Mouse (Mus musculus) CD4-positive helper T cell, adult 2 months (primary cell): ENCODE data around the gene Hmga2.
"Not testable (repeated sequence)": the region's sequence is repeated elsewhere in the genome, so short reads cannot be mapped to it uniquely, and the experiment has no call there.

ENCODE experiments used
- DNase-seq: peaks from one replicate; pipeline ENCODE4 v3.0.0-alpha.2; 2012; ENCODE audit warnings: low read depth, missing footprints, low spot score

The Hmga2 gene

DNA sequence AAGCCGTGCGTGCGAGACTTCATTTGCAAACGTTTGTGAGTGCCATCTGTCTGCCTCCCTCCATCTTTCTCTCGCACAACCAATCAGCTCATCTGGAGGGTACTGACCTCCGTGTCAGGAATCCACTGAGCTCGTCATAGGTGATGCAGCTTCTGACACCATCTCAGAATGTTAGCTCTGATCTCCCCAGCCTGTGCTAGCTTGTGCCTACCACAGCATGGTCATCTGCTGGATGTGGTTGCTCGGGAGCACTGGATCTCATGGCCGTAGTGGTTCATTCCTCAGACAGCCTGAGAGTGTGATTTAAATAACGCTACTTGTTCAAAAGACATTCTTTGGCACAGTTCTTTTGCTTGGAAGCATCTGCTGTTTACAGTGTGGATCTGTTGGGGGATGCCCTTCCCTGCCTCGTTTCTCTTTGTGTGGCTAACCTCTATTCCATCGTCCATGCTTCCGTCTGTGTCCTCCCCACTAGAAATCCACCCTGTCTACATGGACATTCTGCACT, 121.7 kb downstream of the Hmga2 start:
- no peak for DNase-seq

- DNase-seq = no peak
These were observed 130.9 kb downstream of the Hmga2 start for GRCm38 (mm10) chr10:120345325-120345724.

GRCm38 (mm10) chr10:120344558-120345318, 131.5 kb downstream of the Hmga2 start:
- no peak for DNase-seq

- not testable (repeated sequence) for DNase-seq
These were observed 136.4 kb downstream of the Hmga2 start for GRCm38 (mm10) chr10:120339906-120340305.

- no peak for DNase-seq
These were observed 136.9 kb downstream of the Hmga2 start for GRCm38 (mm10) chr10:120339324-120339723.

GRCm38 (mm10) chr10:120338841-120339240, 137.4 kb downstream of the Hmga2 start:
- no peak for DNase-seq

DNA sequence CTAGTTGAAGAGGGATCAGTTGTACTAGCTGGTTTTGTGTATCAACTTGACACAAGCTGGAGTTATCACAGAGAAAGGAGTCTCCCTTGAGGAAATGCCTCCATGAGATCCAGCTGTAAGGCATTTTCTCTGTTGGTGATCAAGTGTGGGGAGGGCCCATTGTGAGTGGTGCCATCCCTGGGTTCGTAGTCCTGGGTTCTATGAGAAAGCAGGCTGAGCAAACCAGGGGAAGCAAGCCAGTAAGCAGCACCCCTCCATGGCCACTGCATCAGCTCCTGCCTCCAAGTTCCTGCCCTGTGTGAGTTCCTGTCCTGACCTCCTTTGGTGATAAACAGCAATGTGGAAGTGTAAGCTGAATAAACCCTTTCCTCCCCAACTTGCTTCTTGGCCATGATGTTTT, 137.8 kb downstream of the Hmga2 start:
- not testable (repeated sequence) for DNase-seq

GRCm38 (mm10) chr10:120327946-120328345, 148.3 kb downstream of the Hmga2 start:
- no peak for DNase-seq

DNA sequence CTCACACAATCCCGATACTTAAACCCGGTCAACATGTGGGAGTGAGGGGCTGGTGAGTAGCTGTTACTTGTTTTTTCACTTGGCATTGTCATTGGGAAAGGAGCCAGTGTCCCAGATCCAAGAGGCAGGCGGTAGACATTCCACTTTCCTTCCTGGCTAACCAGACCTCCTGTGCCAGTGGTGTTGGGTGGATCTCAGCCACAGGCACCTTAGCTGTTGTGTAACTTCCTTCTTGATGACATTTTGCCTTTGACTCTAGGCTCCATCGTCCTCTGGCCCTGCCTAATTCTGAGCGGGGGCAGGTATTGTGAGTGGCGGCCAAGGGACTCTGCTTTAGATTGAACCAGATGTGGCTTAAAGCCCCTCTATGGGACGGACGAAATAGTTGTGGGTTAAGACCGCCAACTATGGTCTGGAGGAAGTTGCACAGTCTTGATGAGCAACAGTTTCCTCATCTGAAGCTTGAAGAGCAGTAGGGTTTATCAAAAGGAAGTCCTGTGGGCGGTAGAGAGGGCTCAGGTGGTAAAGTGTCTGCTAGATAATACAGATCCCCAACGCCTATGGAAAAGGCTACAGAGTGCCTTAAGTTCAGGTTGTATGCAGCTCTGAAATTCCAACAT, 152.6 kb downstream of the Hmga2 start:
- DNase-seq = no peak

DNA sequence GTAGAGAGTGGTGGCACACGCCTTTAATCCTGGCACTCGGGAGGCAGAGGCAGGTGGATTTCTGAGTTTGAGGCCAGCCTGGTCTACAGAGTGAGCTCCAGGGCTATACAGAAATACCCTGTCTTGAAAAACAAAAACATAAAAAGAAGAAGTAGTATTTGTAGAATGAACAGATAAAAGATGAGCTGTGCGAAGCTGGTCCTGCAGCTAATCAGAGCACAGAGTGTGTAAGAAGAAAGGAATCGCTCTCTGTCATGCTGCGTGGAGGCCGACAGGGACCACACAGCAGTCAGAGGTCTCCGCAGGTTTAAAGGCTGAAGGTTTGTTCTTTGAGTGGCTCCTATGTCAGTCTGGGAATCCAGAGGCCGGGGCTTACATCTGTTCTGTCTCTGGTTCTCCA, 153.5 kb downstream of the Hmga2 start:
- no peak for DNase-seq

DNA sequence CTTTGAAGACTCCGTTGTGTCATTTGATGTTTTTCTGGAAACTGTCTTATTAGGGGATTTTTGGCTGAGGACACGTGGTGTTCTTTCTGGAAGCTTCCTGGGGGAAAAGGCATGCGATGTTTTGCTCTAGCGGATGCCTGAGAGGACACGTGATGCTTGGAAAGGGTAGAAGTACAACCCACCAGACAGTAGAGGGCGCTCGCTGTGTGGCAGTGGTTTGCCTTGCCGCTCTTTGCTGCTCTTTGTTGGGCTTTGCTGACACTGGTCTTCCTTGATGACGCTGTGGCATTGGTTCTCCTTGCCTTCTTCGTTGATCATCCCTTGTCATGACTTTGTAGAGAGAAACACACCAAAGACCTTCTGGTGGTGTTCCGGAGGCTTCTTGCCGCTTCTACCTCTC, 156.7 kb downstream of the Hmga2 start:
- DNase-seq = no peak
